Mouse (Mus musculus): ENCODE measurements around the gene Ptprj.

Gene Ptprj

DNA sequence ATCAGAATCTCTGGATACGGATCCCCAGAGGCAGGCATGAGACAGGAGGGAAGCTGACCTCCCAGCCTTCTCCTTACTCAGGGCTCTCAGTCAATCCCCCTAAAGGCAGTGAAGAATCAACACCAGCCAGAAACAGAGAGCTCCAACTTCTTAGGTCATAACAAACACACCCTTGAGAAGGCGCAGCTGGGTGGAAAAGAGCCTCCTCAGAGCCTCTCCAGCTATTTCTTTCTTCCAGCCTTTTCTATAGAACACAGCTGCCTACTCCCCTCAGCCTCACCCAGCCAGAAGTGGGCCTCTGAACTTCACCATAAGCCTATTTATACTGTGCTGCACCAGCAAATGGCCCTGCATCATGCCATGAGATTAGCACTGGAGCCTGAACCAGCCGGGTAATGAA, 74.3 kb downstream of the Ptprj start:
- DNase-seq: no peak

- DNase-seq: peak; percentile 59
These were observed 75.7 kb downstream of the Ptprj start for GRCm38 (mm10) chr2:90504731-90505171.

DNA sequence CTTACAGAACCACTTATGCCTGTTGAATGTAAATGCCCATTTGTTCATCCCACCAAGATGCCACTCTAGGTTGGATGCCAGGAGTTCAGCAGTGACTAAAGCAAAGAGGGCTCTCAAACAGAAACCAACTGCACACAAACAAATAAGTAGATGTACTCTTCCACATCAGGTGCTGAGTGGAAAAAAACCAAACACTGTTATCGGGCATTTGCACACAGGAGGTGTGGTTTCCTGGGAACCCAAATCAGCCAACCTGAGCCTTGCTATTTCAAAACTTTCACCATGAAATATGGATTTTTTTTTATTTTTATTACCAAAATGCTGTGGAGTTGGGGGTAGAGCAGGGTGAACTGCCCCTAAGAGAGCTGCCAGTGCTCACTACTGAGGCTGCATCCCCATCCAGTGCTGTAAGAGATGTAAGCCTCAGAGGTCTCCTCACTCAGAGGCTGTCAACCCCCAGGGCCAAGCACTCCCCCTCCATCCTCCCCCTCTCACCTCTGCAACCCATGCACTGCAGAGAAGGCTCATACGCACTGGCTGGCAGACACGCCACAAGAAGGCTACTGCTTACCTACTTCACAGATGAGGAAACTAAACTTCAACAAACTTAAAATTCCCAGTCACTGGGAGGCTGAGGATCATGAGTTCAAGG, 77.1 kb downstream of the Ptprj start:
- DNase-seq: no peak

GRCm38 (mm10) chr2:90502738-90503137, 77.7 kb downstream of the Ptprj start:
- no peak for DNase-seq

DNA sequence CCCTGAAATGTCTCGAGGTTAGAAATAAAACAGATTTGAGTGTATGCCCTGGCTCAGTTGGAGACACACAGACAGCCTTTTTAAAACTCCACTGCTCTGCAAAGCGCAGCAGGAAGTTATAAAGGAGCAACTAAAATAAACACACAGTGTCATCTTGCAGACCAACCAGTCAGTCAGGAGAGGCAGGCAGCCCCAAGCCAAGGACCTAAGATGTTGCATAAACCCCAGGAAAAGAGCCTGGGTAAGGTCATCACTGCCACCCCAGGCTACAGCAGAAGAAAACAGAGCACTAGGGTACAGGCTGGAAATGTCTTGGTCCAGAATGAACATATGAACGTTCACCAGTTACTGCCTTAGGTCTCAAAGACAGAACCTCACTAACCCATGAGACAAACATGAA, 78.7 kb downstream of the Ptprj start:
- DNase-seq: no peak

GRCm38 (mm10) chr2:90500892-90501291, 79.6 kb downstream of the Ptprj start:
- no peak for DNase-seq

DNA sequence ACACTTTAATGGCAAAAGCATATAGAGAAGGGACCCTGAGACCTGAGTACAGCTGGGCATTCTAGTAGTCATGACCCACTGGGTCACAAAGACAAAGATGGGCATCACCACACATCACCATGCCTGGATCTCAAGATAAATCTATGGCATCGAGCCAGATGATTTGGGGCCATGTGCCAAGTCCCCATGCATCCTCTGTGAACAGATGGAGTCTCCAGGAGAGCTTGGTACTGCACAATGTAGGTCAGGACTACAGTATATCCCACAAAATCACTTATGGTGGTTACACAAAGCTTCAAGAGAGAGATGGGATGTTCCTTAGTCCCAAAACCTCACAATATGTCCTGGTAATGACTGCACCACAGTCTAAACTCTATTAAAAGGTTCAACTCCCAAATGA, 81.4 kb downstream of the Ptprj start:
- DNase-seq: peak; percentile 41

DNA sequence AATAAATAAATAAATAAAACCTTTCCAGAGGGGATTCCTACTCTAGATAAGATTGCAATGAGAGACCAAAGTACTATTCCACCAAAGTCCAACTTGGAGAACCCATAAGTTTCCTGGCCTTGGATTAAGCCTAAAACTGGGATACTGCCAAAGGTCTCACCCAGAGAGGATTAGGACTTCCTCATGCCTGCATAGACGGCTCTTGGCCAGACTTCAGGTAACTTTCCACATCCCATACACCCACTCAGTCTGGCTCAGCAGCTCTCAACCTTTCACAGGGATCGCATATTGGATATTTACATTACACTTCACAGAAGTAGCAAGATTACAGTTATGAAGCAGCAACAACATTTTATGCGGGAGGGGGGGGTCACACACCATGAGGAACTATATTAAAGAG, 82.9 kb downstream of the Ptprj start:
- DNase-seq: no peak

DNA sequence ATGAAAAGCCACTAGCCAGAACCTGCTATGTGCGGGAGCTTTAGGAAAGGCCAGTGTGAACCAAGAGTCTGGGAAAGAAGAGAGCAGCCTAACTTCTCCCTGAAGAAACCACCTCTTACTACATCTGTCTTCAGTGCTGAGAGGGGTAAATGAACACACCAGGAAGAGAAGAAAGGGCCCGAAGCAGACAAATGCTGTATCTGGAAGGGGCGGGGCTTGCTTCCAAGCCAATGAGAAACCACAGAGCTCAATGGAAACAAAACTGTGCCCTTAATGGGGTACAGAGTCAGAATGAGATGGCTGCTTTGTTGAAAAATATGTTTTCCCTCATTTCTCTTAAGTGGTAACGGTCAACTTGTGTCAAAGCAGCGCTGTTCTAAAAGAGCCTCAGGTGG, 83.8 kb downstream of the Ptprj start:
- no peak for DNase-seq

DNA sequence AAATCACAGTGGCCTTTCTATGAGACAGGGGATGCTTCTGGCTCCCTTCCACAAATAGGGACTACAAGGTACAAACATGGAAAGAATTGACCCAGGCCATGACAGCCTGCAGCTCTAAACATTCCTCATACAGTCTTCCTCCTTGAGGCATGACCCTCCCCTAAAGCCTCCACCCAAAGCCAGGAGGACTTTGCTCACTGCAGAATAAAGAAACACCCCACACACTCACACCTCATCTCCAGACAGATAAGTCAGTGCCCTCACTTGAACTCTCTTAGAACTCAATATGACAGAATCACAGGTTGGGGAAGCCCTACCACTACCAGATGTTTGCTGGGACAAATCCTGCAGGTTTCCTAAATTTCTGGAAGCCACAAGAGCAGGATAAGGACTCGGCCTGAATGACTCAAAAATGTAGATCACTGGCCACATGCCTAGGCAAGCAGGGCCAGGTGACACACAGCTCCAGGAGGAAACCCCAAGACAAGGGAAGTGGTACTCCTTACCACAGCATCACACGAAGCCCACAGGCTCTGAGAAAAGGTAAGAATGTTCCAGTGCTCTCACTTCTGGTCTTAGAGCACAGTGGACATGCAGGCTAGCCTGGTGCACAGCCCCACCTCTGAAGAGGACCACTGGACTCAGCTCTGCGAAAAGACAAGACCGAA, 84.3 kb downstream of the Ptprj start:
- no peak for DNase-seq

DNA sequence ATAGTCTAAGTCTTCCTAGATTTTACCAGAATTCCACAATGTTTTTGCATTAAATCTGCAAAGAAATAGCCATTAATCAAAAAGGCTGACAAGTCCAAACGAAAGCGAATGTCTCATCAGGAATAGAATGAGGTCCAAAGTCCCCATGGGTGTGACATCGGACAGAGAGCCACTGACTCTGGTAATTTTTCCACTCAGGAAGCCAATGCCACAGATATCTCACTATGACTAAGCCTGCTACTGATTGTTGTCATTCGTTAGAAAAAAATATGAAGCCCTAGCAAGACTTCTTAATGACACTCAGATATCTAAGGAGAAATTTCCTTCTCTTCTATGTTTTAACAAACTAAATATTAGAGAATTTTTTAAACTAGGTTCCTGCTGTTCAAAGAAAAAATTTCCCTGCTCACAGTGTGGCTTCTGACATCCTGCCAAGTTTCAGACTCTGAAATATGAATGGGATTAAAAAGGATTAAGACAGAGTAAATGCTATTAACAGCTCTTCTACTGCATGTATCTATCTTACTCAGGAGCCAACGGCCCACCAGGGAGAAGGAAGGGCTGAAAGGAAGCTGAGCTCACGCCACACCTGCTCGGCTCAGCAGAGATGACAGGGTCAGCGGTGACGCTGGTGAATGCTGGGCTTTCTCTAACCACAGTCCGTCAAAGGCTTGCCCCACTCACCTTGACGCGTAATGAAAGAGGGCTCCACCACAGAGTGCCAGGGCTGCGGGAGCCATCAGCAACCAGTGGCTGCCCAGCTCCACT, 90.0 kb downstream of the Ptprj start:
- no peak for DNase-seq

- DNase-seq: no peak
These were observed 90.6 kb downstream of the Ptprj start for GRCm38 (mm10) chr2:90489839-90490238.

GRCm38 (mm10) chr2:90488690-90489590, 91.5 kb downstream of the Ptprj start:
- no peak for DNase-seq

GRCm38 (mm10) chr2:90487471-90488238, 92.8 kb downstream of the Ptprj start:
- no peak for DNase-seq

DNA sequence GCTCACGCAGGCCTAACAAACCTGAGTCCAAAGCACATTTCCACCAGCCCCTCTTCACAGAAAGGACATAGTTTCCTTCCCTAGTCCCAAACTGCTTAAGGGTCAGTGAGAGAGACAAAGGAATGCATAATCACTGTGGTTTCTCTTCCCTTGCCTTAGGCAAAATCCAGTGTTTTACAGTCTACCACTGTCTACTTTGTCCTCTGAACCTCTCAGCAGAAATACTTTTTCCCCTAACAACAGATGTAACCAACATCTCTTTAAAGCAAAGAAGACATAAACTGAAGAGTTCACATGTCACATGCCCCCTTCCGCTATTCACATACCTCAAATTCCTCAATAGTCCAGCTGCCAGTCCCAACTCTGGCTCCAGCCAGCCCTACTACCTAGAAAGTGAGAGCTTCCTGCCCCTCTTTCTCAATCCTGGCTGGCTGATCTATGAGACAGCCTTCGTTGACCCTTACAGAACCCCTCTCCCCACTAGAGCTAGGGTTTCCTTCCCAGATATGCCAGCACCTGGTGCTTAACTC, 94.2 kb downstream of the Ptprj start:
- no peak for DNase-seq

- no peak for DNase-seq
These were observed 98.9 kb downstream of the Ptprj start for GRCm38 (mm10) chr2:90481505-90481904.

DNA sequence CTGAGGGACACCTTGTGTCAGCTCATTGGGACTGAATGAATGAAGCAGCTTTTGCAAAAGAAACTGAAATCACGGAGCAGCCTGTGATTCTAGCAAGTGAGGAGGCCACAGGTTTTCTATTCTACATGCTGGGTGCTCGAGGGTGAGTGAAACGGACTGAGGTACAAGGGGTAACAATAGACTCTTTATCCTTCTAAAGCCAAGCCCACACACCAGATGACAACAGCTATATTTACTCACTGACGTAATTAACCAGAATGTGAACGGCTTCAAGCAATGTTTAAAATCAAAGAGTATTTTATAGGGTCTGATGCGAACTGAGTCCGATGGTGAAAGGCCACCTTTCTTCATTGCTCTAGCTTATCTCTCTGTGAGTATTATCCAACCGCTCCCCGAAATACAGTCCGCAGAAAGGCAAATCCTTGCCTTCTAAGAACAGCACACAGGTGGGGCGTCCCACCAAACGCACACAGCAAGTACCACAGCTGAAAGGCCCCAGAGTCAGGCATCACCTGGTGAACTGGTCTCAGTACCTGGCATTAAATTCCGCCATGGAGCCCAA, 99.6 kb downstream of the Ptprj start:
- no peak for DNase-seq

GRCm38 (mm10) chr2:90478531-90478930, 101.9 kb downstream of the Ptprj start:
- DNase-seq: no peak

GRCm38 (mm10) chr2:90477617-90478016, 102.8 kb downstream of the Ptprj start:
- DNase-seq: no peak

GRCm38 (mm10) chr2:90476792-90477191, 103.7 kb downstream of the Ptprj start:
- DNase-seq: no peak

DNA sequence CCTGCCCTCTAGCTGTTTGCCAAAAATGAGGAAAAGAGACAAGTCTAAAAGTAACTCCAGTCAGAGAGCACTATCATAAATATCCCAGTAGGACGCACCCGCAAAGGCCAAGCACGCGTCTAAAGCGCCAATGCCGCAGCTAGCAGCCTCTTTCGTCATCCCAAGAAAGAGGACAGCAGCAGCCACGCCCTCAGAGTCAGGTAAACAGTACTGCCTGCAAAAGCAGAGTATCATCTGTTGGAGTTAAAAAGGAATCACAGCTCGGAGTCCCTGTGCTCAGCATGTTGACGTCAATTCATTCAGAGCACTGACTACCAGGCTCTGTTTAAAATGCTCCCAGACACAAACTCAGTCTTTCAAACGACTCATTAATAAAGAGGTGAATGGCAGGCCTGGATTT, 104.1 kb downstream of the Ptprj start:
- DNase-seq: no peak
